Mouse (Mus musculus) heart, embryonic 14.5 days (tissue): ENCODE data around the gene Coq10b. TPM values are rescaled to one million over a fixed set of nuclear protein-coding genes. Genes with fewer than 3 reads are reported as not detected.

Source experiments
- ATAC-seq: fragments of 200-750 bp; cut with Nextera tagmentation; 2 replicates; pipeline ENCODE4 v1.8.0; 2017; ENCODE audit warnings: low read depth, moderate TSS enrichment; ENCODE audit not compliant: insufficient number of reproducible peaks, insufficient read depth, low FRiP score
- H3K27ac ChIP-seq, 2 experiments: fragments of 200-500 bp in 1 of 2; fragments of 300-500 bp in 1 of 2; sonication (generic) in 1 of 2; replicated peaks in 1 of 2; 2 replicates each; pipeline ENCODE4 v1.5.1; 2012 to 2014; ENCODE audit warnings: low read depth in 2 of 2, low read length in 2 of 2, control low read depth in 1 of 2, mild to moderate bottlenecking in 1 of 2, mixed read lengths in 1 of 2; ENCODE audit not compliant: control insufficient read depth in 1 of 2, insufficient read depth in 1 of 2
- H3K27me3 ChIP-seq: fragments of 300-500 bp; sonication (generic); 2 replicates; pipeline ENCODE4 v1.6.1; 2014; ENCODE audit warnings: mild to moderate bottlenecking, low read length, control low read depth; ENCODE audit not compliant: control insufficient read depth, insufficient read depth
- H3K36me3 ChIP-seq: fragments of 300-500 bp; sonication (generic); 2 replicates; pipeline ENCODE4 v1.6.1; 2014; ENCODE audit warnings: mild to moderate bottlenecking, control low read depth, low read length, mixed read lengths; ENCODE audit not compliant: control insufficient read depth, insufficient read depth
- H3K4me1 ChIP-seq, 2 experiments: fragments of 200-500 bp in 1 of 2; fragments of 300-500 bp in 1 of 2; sonication (generic) in 1 of 2; 2 replicates each; pipeline ENCODE4 v1.6.1; 2012 to 2014; ENCODE audit warnings: low read length in 2 of 2, control low read depth in 1 of 2, mixed read lengths in 1 of 2; ENCODE audit not compliant: control insufficient read depth in 2 of 2, insufficient read depth in 2 of 2
- H3K4me2 ChIP-seq: fragments of 300-500 bp; sonication (generic); 2 replicates; pipeline ENCODE4 v1.6.1; 2014; ENCODE audit warnings: mild to moderate bottlenecking, low read length
- H3K4me3 ChIP-seq, 2 experiments: fragments of 200-500 bp in 1 of 2; fragments of 300-500 bp in 1 of 2; sonication (generic) in 1 of 2; 2 replicates each; pipeline ENCODE4 v1.5.1; 2012 to 2014; ENCODE audit warnings: low read length in 2 of 2, mild to moderate bottlenecking in 2 of 2, control low read depth in 1 of 2, low read depth in 1 of 2, moderate library complexity in 1 of 2; ENCODE audit not compliant: control insufficient read depth in 1 of 2, insufficient read depth in 1 of 2
- H3K9ac ChIP-seq: fragments of 300-500 bp; sonication (generic); 2 replicates; pipeline ENCODE4 v1.6.1; 2014; ENCODE audit warnings: mild to moderate bottlenecking, low read length
- H3K9me3 ChIP-seq: fragments of 300-500 bp; sonication (generic); 2 replicates; pipeline ENCODE4 v1.6.1; 2016; ENCODE audit warnings: low read length, control low read depth; ENCODE audit not compliant: control insufficient read depth
- WGBS: fragments of 180-500 bp; shearing (Covaris S2); extraction: QIAGEN DNeasy Blood & Tissue Kit; methylation state at CpG from one replicate; pipeline ENCODE4 v1.1.7; 2014; 5-methylcytosine and 5-hydroxymethylcytosine counted together
- polyA plus RNA-seq: library from polyadenylated mRNA; unstranded; fragments of >200 nt; fragmentation: Nextera tagmentation; extraction: Ambion mirVana; gene quantifications from 2 replicates; pipeline ENCODE4 v1.2.1, GENCODE M21; 2014

Coq10b gene
- polyA plus RNA-seq, 1 experiment from 2014 or later = 21.4 TPM

DNA sequence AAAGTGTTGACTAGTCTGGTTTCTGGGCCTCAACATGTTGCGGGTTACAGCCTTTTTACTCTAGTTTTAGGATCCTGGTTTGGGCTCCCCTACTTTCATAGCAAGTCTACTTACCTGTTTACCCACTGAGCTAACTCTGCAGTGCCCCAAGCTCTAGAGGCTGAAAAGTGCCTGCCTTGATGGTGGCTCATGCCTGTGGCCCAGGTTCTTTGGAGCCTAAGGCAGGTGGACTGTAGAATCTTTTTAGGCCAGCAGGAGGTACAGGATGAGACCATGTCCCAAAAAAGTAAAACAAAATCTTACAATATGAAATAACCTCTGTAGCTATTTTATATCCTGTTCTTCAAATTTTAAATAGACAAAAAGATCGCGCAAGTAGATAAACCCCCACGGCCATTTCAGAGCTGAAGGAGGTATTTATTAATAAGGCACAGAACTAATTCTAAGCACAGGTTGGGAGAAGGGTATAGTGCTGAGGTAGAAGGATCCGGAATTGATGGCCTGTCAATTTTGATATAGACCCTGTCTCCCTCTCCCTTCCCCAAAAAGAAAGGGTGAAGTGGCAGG, 37.0 kb downstream of the Coq10b start:
- Histone ChIP-seq H3K4me1 (peaks cover 4 to 30% of the 10 kb centered on the region in 2 experiments), H3K4me3 (peak overlapping the region; percentile 11 to 92; a peak in 2 of 4 replicates), H3K4me2 (peak overlapping the region; percentile 86), H3K9ac (peak overlapping the region; percentile 93), H3K36me3 (peaks cover 55% of the 10 kb centered on the region), H3K27ac (no peak overlapping the region), H3K27me3 (no peaks in the 10 kb centered on the region), H3K9me3 (no peaks in the 10 kb centered on the region)
- 85% methylated on average over 5 of the region's 5 CpGs for WGBS
- ATAC-seq = no peak

DNA sequence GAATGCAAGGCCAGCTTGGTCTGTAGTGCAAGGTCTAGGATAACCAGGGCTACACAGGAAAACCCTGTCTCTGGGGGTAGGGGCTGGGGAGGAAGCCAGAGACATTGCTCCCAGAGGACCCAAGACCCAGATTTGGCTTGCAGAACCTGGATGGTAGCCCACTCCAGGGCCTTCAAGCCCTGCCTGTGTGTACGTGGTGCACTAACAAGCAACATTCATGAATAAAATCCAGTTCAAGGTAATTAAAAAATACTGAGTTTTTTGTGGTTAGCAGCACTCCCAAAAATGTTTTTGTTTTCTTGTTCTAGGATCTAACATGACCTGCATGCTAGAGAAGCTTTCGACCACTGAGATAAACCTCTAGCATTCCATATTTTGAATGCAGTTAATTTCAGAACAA, 39.5 kb downstream of the Coq10b start:
- 89% methylated on average over 2 of the region's 2 CpGs for WGBS
- Histone ChIP-seq H3K36me3 (peaks cover 42% of the 10 kb centered on the region), H3K27me3 (no peaks in the 10 kb centered on the region), H3K9ac (no peak overlapping the region), H3K4me2 (no peak overlapping the region), H3K4me3 (no peak overlapping the region), H3K4me1 (peaks cover 2 to 12% of the 10 kb centered on the region in 2 experiments), H3K9me3 (no peaks in the 10 kb centered on the region), H3K27ac (no peak overlapping the region)
- ATAC-seq = no peak

DNA sequence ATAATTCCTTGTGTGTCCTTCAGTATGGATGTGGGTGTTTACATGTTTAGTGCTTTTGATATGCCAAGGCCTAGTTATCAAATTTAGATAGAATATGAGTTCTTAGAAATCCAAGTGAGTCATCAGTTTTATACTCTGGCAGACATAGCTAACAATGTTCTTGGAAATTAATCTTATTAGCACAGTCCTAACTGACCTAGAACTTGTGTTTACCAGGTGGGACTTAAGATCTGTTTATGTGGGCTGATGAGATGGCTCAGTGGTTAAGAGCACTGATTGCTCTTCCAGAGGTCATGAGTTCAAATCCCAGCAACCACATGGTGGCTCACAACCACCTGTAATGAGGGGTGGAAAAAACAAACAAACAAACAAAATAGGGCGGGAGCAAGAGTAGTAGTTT, 39.9 kb downstream of the Coq10b start:
- WGBS = 85% methylated on average over 1 of the region's 1 CpGs
- Histone ChIP-seq H3K27me3 (no peaks in the 10 kb centered on the region), H3K36me3 (peaks cover 42% of the 10 kb centered on the region), H3K4me3 (no peak overlapping the region), H3K4me1 (peaks cover 2 to 12% of the 10 kb centered on the region in 2 experiments), H3K9ac (no peak overlapping the region), H3K9me3 (no peaks in the 10 kb centered on the region), H3K4me2 (no peak overlapping the region), H3K27ac (no peak overlapping the region)
- ATAC-seq = no peak

DNA sequence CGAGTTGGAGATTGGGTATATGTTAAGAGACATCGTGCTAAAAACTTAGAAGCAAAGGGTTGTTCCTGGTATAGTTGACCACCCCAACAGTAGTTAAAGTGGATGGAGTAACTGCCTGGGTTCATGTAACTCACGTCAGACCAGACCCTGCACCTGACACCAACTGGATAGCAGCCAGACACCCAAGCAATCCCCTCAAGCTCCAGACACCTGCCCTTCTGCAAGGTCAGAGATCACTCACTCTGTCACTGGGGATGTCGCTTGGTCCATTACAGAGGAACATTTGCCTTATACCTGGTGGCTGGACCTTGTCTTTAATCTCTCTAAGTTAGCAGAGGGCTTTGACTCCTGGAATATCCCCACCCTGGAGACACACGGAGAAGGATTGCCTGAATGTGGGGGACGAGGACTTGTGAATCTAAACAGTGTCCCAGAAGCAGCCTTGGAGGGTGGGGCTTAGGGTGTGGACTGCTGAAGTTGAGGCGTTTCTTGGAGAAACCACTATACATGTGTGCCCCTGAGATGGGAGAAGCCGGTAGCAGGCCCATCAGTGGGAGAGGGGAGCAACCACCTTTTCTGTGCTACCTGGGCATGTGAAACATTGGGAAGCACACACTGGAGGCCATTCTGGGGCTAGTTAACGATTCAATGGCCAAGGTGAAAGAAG, 54.5 kb downstream of the Coq10b start:
- 76% methylated on average over 9 of the region's 9 CpGs for WGBS
- H3K9me3 ChIP-seq = peaks cover 4% of the 10 kb centered on the region; the same call in 1 of the 2 replicates
- H3K36me3 ChIP-seq = no peaks in the 10 kb centered on the region
- ATAC-seq = no peak
- H3K4me1 ChIP-seq = no peaks in the 10 kb centered on the region
- no peak overlapping the region for H3K27ac ChIP-seq
- H3K4me3 ChIP-seq = no peak overlapping the region
- H3K27me3 ChIP-seq = no peaks in the 10 kb centered on the region
- no peak overlapping the region for H3K9ac ChIP-seq
- no peak overlapping the region for H3K4me2 ChIP-seq

DNA sequence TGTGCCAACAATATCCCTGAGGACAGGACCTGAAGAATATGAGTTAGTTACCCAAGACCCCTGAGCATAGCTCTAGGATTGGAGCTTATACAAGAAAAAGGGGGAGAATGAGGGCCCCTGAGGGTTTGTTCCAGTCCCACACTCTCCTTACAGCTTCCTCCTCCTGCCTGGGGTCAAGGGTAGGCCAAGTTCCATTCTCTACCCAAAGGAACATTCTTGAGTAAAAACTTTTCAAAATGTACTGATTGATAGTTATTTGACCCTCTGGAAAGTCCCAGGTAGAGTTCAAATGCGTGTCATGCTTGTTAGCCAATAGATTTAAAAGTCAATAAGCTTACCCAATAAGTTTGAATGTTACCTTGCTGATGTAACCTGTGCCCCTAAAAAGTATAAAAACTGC, 55.1 kb downstream of the Coq10b start:
- H3K4me2 ChIP-seq = no peak overlapping the region
- H3K27me3 ChIP-seq = no peaks in the 10 kb centered on the region
- H3K36me3 ChIP-seq = no peaks in the 10 kb centered on the region
- H3K4me1 ChIP-seq = no peaks in the 10 kb centered on the region
- no peak overlapping the region for H3K27ac ChIP-seq
- no peak for ATAC-seq
- no peak overlapping the region for H3K4me3 ChIP-seq
- H3K9ac ChIP-seq = no peak overlapping the region
- 71% methylated on average over 1 of the region's 1 CpGs for WGBS
- peaks cover 4% of the 10 kb centered on the region; the same call in 1 of the 2 replicates for H3K9me3 ChIP-seq

DNA sequence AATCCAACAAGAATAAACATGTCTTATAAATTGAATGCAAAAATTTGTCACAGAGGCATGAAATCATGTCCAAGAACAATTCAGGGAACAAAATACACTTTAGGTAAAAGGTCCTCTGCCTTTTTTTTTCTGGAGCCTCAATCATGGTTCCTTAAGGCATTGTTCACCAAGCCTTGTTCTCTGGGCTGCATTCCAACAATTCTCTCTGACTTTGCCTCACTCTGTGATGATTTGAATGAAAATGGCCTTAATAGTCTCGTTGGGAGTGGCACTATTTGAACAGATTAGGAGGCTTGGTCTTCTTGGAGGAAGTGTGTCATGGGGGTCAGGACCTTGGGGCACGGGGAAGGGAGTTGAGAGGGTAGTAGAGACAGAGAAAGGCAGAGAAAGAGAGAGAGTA, 55.9 kb downstream of the Coq10b start:
- Histone ChIP-seq H3K36me3 (no peaks in the 10 kb centered on the region), H3K9me3 (peaks cover 4% of the 10 kb centered on the region; the same call in 1 of the 2 replicates), H3K9ac (no peak overlapping the region), H3K4me3 (no peak overlapping the region), H3K27ac (no peak overlapping the region), H3K27me3 (no peaks in the 10 kb centered on the region), H3K4me2 (no peak overlapping the region), H3K4me1 (no peaks in the 10 kb centered on the region)
- 42% methylated on average over 2 of the region's 2 CpGs for WGBS
- no peak for ATAC-seq

DNA sequence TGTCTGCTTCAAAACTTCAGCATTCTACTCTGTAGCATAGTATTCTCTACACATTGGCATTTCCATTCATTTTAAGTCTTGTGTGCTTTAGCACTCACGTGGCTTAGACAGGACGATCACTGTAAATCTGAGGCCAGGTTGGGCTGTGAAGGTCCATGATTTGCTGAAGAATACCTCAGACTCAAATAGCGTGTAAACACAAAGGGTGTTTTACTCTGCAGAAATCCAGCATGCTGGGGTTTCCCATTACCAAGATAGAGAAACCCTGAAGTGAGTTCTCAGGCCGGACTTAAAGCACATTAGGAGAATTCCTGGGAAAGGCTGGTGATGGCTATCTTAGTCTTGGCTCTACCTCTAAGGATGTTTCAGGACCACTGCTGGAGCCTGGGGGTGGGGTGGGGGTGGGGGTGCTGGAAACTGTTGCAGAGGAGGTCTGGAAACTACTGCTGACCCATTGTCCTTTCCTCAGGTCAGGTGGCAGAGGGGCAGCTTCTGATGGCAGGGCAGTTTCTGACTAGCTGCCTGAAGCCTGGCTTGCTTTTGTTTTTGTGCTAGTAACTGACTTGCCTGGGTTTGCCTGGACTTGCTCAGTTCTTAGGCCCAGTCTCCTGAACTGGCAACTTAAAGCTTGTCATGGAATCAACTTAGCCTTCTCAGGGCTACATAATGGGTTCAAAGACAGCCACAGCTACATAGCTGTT, 56.6 kb downstream of the Coq10b start:
- H3K36me3 ChIP-seq = no peaks in the 10 kb centered on the region
- H3K9me3 ChIP-seq = peaks cover 4% of the 10 kb centered on the region; the same call in 1 of the 2 replicates
- H3K4me1 ChIP-seq = no peaks in the 10 kb centered on the region
- H3K27me3 ChIP-seq = no peaks in the 10 kb centered on the region
- WGBS = 87% methylated on average over 4 of the region's 4 CpGs
- no peak overlapping the region for H3K4me2 ChIP-seq
- ATAC-seq = no peak
- H3K4me3 ChIP-seq = no peak overlapping the region
- no peak overlapping the region for H3K9ac ChIP-seq
- no peak overlapping the region for H3K27ac ChIP-seq
